Mouse (Mus musculus) neural tube, embryonic 14.5 days (tissue): ENCODE data around the gene Vmn1r221. TPM values are rescaled to one million over a fixed set of nuclear protein-coding genes. Genes with fewer than 3 reads are reported as not detected.

ENCODE experiments used
- ATAC-seq: fragments of 200-750 bp; cut with Nextera tagmentation; 2 replicates; pipeline ENCODE4 v1.8.0; 2017; ENCODE audit warnings: low read depth, mild to moderate bottlenecking, moderate TSS enrichment, moderate library complexity
- H3K27ac ChIP-seq: fragments of 300-500 bp; sonication (generic); 2 replicates; pipeline ENCODE4 v1.5.1; 2014; ENCODE audit warnings: low read depth, mild to moderate bottlenecking, control low read depth, low read length, moderate library complexity, mixed read lengths
- H3K27me3 ChIP-seq: fragments of 300-500 bp; sonication (generic); 2 replicates; pipeline ENCODE4 v1.6.1; 2014; ENCODE audit warnings: low read length; ENCODE audit not compliant: control insufficient read depth, insufficient read depth
- H3K36me3 ChIP-seq: fragments of 300-500 bp; sonication (generic); 2 replicates; pipeline ENCODE4 v1.6.1; 2014; ENCODE audit warnings: low read length, mixed read lengths; ENCODE audit not compliant: control insufficient read depth, insufficient read depth
- H3K4me1 ChIP-seq: fragments of 300-500 bp; sonication (generic); 2 replicates; pipeline ENCODE4 v1.6.1; 2014; ENCODE audit warnings: low read length; ENCODE audit not compliant: control insufficient read depth, insufficient read depth
- H3K4me2 ChIP-seq: fragments of 300-500 bp; sonication (generic); 2 replicates; pipeline ENCODE4 v1.6.1; 2014; ENCODE audit warnings: mild to moderate bottlenecking, low read depth, low read length, control low read depth
- H3K4me3 ChIP-seq: fragments of 300-500 bp; sonication (generic); 2 replicates; pipeline ENCODE4 v1.5.1; 2014; ENCODE audit warnings: low read depth, low read length, control low read depth, mixed read lengths
- H3K9ac ChIP-seq: fragments of 300-500 bp; sonication (generic); replicated peaks from 2 replicates; pipeline ENCODE4 v1.6.1; 2014; ENCODE audit warnings: low read depth, mild to moderate bottlenecking, control low read depth, low read length, mixed read lengths
- H3K9me3 ChIP-seq: fragments of 300-500 bp; sonication (generic); 2 replicates; pipeline ENCODE4 v1.6.1; 2016; ENCODE audit warnings: low read length; ENCODE audit not compliant: control insufficient read depth
- WGBS: fragments of 180-500 bp; shearing (Covaris S2); extraction: QIAGEN DNeasy Blood & Tissue Kit; methylation state at CpG from one replicate; pipeline ENCODE4 v1.1.7; 2014; 5-methylcytosine and 5-hydroxymethylcytosine counted together
- polyA plus RNA-seq: library from polyadenylated mRNA; unstranded; fragments of >200 nt; fragmentation: Nextera tagmentation; extraction: Ambion mirVana; gene quantifications from 2 replicates; pipeline ENCODE4 v1.2.1, GENCODE M21; 2014

Vmn1r221 gene
- polyA plus RNA-seq, 1 experiment from 2014 or later: not detected

- H3K9ac ChIP-seq: no peak overlapping the region
- 35% methylated on average over 11 of the region's 11 CpGs for WGBS
- ATAC-seq: no peak
Observed at GRCm38 (mm10) chr13:23269681-23270080, 55.8 kb downstream of the Vmn1r221 start.

DNA sequence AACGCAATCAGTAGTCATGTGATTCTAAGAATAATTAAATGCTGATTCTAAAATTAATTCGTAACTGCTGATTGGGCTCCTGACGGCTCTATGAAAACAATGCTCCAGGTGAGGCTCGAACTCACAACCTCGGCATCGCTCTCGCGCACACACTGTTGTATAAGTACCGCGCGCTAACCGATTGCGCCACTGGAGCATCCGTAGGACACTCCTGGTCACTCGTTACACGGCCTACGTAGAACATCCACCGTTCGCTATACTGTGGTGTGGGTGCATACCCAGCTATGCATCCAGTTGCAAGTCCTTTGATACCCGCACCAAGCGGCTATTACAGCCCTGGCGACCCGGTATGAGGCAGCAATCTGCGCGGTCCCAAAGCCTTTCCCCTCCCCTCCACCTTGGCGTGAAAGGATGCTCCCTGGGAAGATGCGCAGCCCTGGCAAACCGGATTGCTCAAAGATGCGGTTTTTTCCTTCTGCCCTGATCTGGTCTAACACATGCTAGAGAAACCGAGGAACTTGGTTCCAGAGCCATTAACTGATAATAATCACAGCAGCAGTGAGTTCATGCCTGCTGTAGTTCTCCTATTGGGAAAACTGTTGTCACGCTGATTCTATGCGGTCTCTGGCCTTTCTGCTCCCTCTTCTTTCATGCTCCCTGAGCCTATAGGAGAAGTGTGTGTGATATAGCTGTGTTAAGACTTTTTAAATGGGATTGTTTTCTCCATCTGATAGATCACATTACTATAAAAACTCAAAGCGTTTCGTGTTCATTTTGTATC, 56.6 kb downstream of the Vmn1r221 start:
- WGBS: 2% methylated on average over 34 of the region's 34 CpGs
- peak; percentile 98 for ATAC-seq
- peak overlapping the region; percentile 42 for H3K4me2 ChIP-seq
- H3K4me3 ChIP-seq: peak overlapping the region; percentile 24
- no peaks in the 10 kb centered on the region for H3K27me3 ChIP-seq
- no peaks in the 10 kb centered on the region for H3K4me1 ChIP-seq
- no peaks in the 10 kb centered on the region for H3K36me3 ChIP-seq
- H3K27ac ChIP-seq: no peak overlapping the region
- no peaks in the 10 kb centered on the region for H3K9me3 ChIP-seq
- peak overlapping the region; percentile 43 for H3K9ac ChIP-seq

More at GRCm38 (mm10) chr13:23269681-23270080, 55.8 kb downstream of the Vmn1r221 start:
- Histone ChIP-seq H3K9me3 (no peaks in the 10 kb centered on the region), H3K4me1 (no peaks in the 10 kb centered on the region), H3K4me3 (peak overlapping the region; percentile 24), H3K27ac (no peak overlapping the region), H3K27me3 (no peaks in the 10 kb centered on the region), H3K4me2 (peak overlapping the region; percentile 42), H3K36me3 (no peaks in the 10 kb centered on the region)

Other genes starting within 250 kb of the Vmn1r221 start
- gene Vmn1r213, start 206.5 kb upstream of the Vmn1r221 start, polyA plus RNA-seq: not detected in 2 replicates
- not detected in 2 replicates for gene Vmn1r214, start 183.7 kb upstream of the Vmn1r221 start, polyA plus RNA-seq
- not detected in 2 replicates for gene Vmn1r215, start 146.1 kb upstream of the Vmn1r221 start, polyA plus RNA-seq
- gene Vmn1r217, start 95.9 kb upstream of the Vmn1r221 start, polyA plus RNA-seq: not detected in 2 replicates
- gene Vmn1r218, start 81.0 kb upstream of the Vmn1r221 start, polyA plus RNA-seq: not detected in 2 replicates
- not detected in 2 replicates for gene Vmn1r219, start 54.8 kb upstream of the Vmn1r221 start, polyA plus RNA-seq
- gene Vmn1r220, start 26.2 kb upstream of the Vmn1r221 start, polyA plus RNA-seq: not detected in 2 replicates
- gene Vmn1r222, start 21.8 kb downstream of the Vmn1r221 start, polyA plus RNA-seq: not detected in 2 replicates
- not detected in 2 replicates for gene Vmn1r223, start 33.0 kb downstream of the Vmn1r221 start, polyA plus RNA-seq
- gene Zfp322a, start 155.1 kb downstream of the Vmn1r221 start, polyA plus RNA-seq: 51.9 and 59.8 TPM in 2 replicates
- gene Abt1, start 209.7 kb downstream of the Vmn1r221 start, polyA plus RNA-seq: 8.8 and 9.5 TPM in 2 replicates